Mouse (Mus musculus) cerebellum, postnatal 4 days (tissue): ENCODE results near the gene Scamp1.
A peak's percentile ranks its signal among the peaks of the same experiment; 100 is the strongest.

ENCODE experiments used
- DNase-seq, 2 experiments: peaks; one replicate each; pipeline ENCODE4 v3.0.0; 2022; ENCODE audit warnings: low spot score in 2 of 2, mixed read lengths in 1 of 2

Scamp1 gene

GRCm38 (mm10) chr13:94177148-94177547 is 108.5 kb downstream of the Scamp1 start:
- DNase-seq, result peak in 1 of 2 experiments; percentile 38

- no peak for DNase-seq
Observed at GRCm38 (mm10) chr13:94175379-94176050, 110.1 kb downstream of the Scamp1 start.

GRCm38 (mm10) chr13:94174577-94175279 is 110.9 kb downstream of the Scamp1 start:
- DNase-seq, result no peak

GRCm38 (mm10) chr13:94173633-94174576 is 111.8 kb downstream of the Scamp1 start:
- peak in 1 of 2 experiments; percentile 65 for DNase-seq

- no peak for DNase-seq
Observed at GRCm38 (mm10) chr13:94172533-94173310, 112.9 kb downstream of the Scamp1 start.

- no peak for DNase-seq
Observed at GRCm38 (mm10) chr13:94171612-94172011, 114.0 kb downstream of the Scamp1 start.

GRCm38 (mm10) chr13:94169325-94169916 is 116.2 kb downstream of the Scamp1 start:
- no peak for DNase-seq

GRCm38 (mm10) chr13:94168319-94168718 is 117.3 kb downstream of the Scamp1 start:
- no peak for DNase-seq

- no peak for DNase-seq
Observed at GRCm38 (mm10) chr13:94164501-94164900, 121.2 kb downstream of the Scamp1 start.

GRCm38 (mm10) chr13:94159478-94160220 is 126.0 kb downstream of the Scamp1 start:
- DNase-seq, result no peak

- DNase-seq, result no peak
Observed at GRCm38 (mm10) chr13:94158864-94159477, 126.7 kb downstream of the Scamp1 start.

- no peak for DNase-seq
Observed at GRCm38 (mm10) chr13:94155657-94156429, 129.8 kb downstream of the Scamp1 start.

- no peak for DNase-seq
Observed at GRCm38 (mm10) chr13:94154512-94155296, 131.0 kb downstream of the Scamp1 start.

- no peak for DNase-seq
Observed at GRCm38 (mm10) chr13:94153658-94154057, 132.0 kb downstream of the Scamp1 start.

- DNase-seq, result no peak
Observed at GRCm38 (mm10) chr13:94152836-94153235, 132.8 kb downstream of the Scamp1 start.
